Mouse (Mus musculus): ENCODE results near the gene Mdc1.
A peak's percentile ranks its signal among the peaks of the same experiment; 100 is the strongest.

DNA sequence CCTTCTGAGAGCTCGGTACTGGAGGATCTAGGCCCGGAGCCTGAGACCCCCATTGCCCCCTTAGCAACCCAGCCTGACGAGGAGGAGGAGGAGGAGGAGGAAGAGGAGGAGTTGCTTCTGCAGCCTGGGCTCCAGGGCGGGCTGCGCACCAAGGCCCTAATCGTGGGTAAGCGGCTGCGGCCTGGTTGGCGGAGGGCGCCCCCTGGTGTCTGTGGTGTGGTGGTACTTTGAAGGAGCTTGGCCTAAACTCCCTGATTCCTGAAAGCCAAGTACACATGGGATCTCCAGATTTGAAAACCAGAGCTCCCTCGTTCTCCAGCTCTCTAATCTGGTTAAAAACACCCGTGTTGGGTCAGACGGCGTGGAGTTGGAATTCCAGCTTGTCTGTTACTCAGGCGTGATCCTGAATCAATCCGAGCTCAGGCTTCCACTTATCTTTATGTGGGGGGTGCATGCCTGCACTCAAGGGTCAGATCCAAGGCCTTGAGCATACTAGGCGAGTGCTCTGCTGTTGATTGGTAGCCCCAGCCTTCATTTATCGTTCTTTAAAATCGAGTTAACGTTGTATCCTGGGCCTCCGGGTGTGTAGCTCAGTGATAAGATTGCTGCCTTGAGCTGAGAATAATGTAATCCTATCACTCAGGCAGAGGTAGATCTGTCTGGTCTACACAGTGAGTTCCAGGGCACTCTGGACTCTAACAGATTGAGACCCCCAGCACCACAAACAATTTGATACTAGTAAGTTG lies 32.6 kb downstream of the Mdc1 start:
- TF ChIP-seq CTCF (conservative IDR thresholded peaks at IDR 0.05; ENCODE audit: insufficient read depth, insufficient read length, low read depth, low read length): peak; percentile 90
- no peak for TF ChIP-seq POLR2A (IDR thresholded peaks at IDR 0.05; ENCODE audit: low read depth, low read length)
